Mouse (Mus musculus): ENCODE measurements around the gene Tmem161b.
"Not testable (repeated sequence)": the region's sequence is repeated elsewhere in the genome, so short reads cannot be mapped to it uniquely, and the experiment has no call there.

The Tmem161b gene

GRCm38 (mm10) chr13:84221820-84222681, at the start of gene Tmem161b:
Tmem161b (plus strand) TSS chr13:84222296.
- DNase-seq (ENCODE audit: low read depth) = peak; percentile 83

DNA sequence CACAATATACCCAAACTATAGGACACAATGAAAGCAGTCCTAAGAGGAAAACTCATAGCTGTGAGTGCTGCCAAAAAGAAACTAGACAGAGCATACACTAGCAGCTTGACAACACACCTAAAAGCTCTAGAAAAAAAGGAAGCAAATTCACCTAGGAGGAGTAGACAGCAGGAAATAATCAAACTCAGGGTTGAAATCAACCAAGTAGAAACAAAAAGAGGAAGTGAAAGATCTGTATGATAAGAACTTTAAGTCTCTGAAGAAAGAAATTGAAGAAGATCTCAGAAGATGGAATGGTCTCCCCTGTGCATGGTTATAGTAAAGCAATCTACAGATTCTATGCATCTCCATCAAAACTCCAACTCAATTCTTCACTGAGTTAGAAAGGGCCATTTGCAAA, 36.3 kb upstream of the Tmem161b start:
- not testable (repeated sequence) for DNase-seq (ENCODE audit: low read depth)

GRCm38 (mm10) chr13:84192723-84193122, 29.4 kb upstream of the Tmem161b start:
- no peak for DNase-seq (ENCODE audit: low read depth)

DNA sequence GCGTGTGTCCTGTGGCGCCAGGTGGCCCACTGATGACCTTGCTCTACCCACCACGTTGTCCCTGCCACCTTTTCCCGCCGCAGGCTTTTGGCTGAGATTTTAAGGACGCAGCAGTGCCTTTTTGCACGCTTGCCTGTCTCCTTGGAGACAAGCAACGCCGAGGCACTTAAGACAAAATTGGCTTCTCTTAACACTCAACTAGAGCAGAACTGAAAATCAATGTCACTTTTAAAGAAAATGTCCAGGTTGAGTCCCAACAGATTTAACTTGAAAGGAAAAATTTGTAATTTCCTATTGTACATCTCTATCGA, 541 bp downstream of the Tmem161b start:
- no peak for DNase-seq (ENCODE audit: low read depth)

GRCm38 (mm10) chr13:84223018-84223417, 922 bp downstream of the Tmem161b start:
- DNase-seq (ENCODE audit: low read depth) = peak; percentile 16

DNA sequence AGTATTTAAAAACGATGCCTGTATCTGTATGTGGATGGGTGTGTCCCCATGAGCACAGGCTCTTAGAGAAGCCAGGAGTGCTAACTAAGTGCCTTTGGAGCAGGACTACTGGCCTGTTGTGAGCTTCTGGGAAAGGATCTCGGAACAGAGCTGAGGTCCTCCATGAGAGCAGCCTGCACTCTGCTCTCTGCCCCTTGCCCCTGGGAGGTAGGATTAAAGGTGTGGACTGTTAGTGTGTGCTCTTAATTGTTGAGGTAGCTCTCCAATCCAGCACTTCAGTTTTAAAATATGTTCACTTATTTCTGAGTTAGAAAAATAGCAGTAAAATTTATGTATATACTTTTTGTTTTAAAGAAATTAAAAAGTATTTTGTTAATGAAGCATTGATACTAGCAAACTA, 11.9 kb downstream of the Tmem161b start:
- DNase-seq (ENCODE audit: low read depth) = no peak

DNA sequence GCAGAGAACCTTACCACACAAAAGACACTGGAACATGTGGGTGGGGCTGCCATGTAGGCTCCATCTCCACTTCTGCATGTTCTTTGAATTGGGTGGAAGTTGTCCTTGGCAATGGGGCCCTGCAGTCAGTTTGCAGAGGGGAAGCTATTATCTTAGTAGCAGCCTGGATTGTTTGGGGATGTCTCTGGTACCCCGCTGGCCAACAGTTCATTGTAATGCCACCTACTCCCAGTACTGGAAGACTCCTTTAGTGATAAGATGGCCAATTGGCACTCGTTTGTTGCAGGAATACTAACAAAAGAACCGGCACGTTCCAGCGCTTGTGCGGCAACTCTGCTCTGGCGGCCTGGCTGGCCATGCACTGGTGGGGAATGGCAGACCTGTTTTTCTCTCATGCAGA, 14.7 kb downstream of the Tmem161b start:
- DNase-seq (ENCODE audit: low read depth) = no peak

DNA sequence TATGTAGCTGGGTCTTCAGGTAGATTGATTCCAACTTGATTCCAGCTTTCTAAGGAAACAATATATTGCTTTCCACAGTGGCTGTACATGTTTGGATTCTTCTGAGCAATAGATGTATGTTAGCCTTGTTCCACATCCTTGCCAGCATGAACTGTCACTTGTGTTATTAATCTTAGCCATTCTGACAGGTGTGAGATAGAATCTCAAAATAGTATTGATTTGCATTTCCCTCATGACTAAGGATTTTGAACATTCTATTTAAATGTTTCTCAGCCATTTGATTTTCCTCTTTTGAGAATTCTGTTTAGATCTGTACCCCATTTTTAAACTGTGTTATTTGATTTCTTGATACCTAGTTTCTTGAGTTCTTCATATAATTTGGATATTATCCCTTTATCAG, 16.1 kb downstream of the Tmem161b start:
- DNase-seq (ENCODE audit: low read depth) = no peak

DNA sequence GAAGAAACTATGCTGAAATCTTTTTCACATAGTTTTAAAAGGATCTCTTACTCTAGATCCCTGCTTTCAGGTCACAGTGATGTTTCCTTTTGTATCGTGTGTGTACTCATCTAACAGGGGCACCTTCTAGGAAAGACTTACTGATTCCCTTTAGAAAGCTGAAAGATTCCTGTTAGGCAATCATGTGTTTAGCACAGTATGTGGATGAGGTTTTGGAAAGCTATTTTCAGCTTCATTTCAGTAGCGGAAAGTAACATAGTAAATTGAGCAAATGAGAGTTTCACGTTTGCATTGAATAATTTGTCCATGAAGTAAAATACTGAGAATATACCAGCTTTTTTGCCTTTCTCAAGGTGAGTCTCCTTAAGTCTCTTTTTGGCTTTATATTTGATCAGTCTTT, 26.0 kb downstream of the Tmem161b start:
- no peak for DNase-seq (ENCODE audit: low read depth)

GRCm38 (mm10) chr13:84251295-84251694, 29.2 kb downstream of the Tmem161b start:
- DNase-seq (ENCODE audit: low read depth) = no peak

DNA sequence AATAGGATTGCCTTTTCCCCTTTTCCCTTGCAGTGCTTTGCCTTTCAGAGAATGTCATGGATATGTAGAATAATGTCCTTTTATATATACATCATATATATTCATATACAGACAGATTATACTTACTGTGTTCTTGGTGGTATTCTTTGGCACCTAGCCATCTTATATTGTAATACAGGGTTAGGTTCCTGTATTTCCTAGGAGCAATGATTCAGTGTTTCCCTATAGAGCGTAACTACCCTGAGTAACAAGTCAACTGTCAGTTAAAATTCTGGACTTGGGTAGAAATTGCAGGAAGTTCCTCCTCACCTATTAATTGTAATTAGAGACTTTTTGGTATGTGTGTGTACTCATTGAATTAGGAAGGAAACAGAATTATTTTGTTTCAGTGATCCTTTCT, 33.0 kb downstream of the Tmem161b start:
- no peak for DNase-seq (ENCODE audit: low read depth)

- DNase-seq (ENCODE audit: low read depth) = not testable (repeated sequence)
Measured at GRCm38 (mm10) chr13:84264418-84264817, 42.3 kb downstream of the Tmem161b start.

GRCm38 (mm10) chr13:84276246-84276645, 54.1 kb downstream of the Tmem161b start:
- DNase-seq (ENCODE audit: low read depth) = no peak

DNA sequence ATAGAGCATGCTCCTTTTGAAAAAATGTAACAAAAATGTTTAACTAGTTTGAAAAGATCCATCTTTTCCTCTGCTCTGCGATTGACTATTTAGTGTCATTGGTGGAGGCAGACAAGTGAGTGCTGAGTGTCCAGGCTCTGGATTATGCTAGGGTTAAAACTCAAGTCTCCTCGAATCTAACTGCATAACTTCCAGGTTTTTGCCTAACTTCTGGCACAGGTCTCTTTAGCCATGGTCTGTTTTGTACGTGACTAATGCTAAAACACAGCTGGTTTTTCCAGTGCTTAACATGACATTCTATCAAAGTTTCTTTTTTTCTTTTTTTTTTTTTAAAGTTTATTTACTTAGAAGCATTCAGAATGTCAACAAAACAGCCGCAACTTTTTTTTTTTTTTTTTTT, 58.3 kb downstream of the Tmem161b start:
- no peak for DNase-seq (ENCODE audit: low read depth)

DNA sequence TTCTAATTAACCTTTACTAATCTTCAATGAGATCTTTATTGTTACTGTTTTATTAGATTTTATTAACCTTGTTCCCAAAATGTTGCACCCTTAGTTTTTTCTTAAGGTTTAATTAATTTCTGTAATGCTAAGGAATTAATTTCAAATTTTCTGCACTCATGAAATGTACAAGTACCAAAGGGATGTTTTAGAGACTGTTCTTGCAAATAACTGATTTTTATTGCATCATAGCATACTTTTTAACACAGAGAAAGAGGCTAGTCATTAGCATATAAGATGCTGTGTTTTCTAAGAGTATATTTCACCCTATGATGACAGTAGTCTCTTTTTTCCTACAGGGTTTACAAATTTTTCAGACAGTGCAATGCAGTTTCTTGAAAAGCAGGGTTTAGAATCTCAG, 60.9 kb downstream of the Tmem161b start:
- DNase-seq (ENCODE audit: low read depth) = no peak

DNA sequence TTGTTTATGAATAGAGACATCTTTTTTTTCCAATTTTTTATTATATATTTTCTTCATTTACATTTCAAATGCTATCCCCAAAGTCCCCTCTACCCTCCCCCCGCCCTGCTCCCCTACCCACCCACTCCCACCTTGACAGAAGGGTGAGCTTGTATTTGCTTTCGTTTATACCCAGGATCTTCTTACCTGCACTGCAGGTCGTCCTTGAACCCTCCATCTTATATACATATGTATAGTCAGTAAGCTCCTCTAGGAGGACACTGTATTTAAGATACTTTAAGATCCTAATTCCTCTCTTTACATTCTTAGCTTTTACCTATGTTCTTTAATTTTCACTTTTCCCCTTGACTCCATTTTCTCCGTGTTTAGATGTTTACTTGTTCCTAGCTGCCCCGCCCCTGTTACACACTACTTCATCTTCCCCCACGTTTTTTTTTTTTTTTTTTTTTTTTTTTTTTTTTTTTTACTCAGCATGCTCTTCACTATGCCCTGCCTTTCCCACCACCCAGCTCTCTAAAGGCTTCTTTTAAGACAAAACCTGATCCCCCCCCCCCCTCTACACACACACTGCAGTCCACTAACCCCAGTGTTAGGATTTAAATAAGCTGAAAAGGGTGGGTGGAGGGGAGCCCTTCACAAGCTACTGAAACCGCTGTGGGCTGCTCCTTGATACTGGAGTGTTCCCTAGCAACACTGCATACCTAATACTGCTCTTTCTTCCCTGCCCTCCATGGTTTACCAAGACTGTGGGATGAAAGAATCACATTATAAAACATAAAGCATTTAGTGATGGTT, 62.9 kb downstream of the Tmem161b start:
- no peak for DNase-seq (ENCODE audit: low read depth)

GRCm38 (mm10) chr13:84285559-84285945, 63.5 kb downstream of the Tmem161b start:
- no peak for DNase-seq (ENCODE audit: low read depth)

GRCm38 (mm10) chr13:84299445-84300053, 77.5 kb downstream of the Tmem161b start:
- no peak for DNase-seq (ENCODE audit: low read depth)

DNA sequence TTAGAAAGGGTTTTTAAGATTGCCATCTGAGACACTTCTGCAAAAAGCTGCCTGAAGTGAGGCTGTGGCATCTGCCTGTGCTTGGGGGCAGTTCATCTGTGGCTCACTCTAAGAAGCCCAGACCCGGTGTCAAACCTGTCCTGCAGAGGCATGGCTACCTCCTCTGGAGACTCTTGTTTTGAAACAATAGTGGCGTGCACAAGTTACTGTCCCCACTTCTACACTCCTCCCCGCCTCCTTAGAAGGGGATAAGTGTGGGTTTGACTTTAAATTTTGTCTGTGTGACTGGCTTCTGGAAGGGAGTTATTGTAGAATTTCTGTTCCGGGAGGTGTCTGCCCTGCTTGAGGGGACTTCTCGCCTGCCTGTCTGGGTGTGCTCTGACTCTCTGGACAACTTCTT, 121.2 kb downstream of the Tmem161b start:
- no peak for DNase-seq (ENCODE audit: low read depth)

GRCm38 (mm10) chr13:84343691-84344495, 121.8 kb downstream of the Tmem161b start:
- DNase-seq (ENCODE audit: low read depth) = no peak

DNA sequence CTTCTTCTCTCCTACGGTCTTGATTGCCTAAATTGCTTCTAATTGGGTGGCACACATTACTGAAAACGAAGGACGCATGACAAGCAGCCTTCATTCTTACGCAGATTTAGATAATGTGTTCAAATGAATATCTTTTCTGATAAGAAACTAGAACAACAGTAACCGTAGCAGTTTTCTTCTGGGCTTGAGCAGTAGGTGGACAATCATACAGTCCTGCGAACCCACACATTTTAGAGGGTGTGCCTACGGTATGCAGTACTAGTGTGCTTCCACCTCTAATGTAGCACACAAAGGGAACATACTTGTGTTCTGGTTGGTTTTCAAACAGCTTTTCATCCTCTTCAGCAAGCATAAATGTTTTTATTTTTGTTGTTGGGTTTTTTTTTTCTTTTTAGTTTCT, 122.6 kb downstream of the Tmem161b start:
- no peak for DNase-seq (ENCODE audit: low read depth)

DNA sequence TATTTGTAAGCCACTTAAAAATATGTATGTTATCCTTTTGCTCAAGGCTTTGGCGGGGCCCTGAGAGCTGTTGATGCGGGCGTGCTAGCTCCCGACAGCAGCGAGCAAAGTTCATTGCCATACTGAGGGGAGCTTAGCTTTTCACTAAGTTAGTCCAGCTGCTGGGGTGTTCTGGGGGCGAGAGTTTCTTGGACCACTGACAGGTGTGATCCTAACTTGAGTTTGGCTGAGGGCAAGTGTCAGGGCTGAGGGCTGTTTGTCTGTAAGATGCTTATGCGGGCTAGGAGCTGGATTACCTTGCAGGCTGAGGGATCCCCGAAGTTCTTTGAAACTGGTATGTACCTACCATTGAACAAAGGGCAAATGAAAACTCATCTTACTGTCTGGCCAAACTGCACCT, 123.0 kb downstream of the Tmem161b start:
- DNase-seq (ENCODE audit: low read depth) = no peak
